Mouse (Mus musculus) liver, adult 2 months (tissue): Measurements from ENCODE around the gene Numb.

Experiments used
- CTCF ChIP-seq: fragments of 200-500 bp; IDR thresholded peaks from 2 replicates; pipeline ENCODE4 v1.5.1; 2011; ENCODE audit warnings: low read depth, low read length, control low read depth
- POLR2A ChIP-seq: fragments of 200-500 bp; IDR thresholded peaks from 2 replicates; pipeline ENCODE4 v1.6.1; 2011; ENCODE audit warnings: low read length, control low read depth; ENCODE audit not compliant: insufficient read depth; ENCODE audit errors: extremely low read depth

DNA sequence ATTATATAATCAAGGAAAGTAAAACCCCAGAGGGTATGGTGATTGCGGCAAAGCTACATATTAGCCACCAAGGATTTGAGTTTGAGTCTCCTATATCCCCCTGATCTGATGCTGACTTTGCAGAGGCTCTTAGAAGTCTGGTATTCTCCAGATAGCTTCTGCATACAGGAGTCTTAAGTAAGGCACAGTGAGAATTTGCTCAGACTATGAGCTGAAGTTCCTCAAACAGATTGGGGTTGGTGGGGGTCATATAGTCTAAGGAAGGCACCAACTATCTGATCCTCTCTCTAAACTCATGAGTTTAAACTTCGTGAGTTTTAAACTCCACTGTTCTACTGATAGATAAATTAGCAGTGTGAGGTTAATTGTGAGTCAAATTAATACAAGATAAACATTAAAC, 17.6 kb upstream of the Numb start:
- TF ChIP-seq CTCF (no peak), POLR2A (no peak)
